Mouse (Mus musculus): ENCODE results near the gene She. TPM values are rescaled to one million over a fixed set of nuclear protein-coding genes. Genes with fewer than 3 reads are reported as not detected.
"Not testable (repeated sequence)": the region's sequence is repeated elsewhere in the genome, so short reads cannot be mapped to it uniquely, and the experiment has no call there.

The She gene
- total RNA-seq, 2 experiments from 2014 or later, result not detected

- peak; percentile 84 for ATAC-seq (ENCODE audit: poor library complexity, severe bottlenecking)
Measured at GRCm38 (mm10) chr3:89861070-89861469, 29.9 kb downstream of the She start.

- ATAC-seq (ENCODE audit: poor library complexity, severe bottlenecking), result no peak
Measured at GRCm38 (mm10) chr3:89862182-89862761, 31.1 kb downstream of the She start.

GRCm38 (mm10) chr3:89863276-89863675 is 32.1 kb downstream of the She start:
- ATAC-seq (ENCODE audit: poor library complexity, severe bottlenecking), result not testable (repeated sequence)

- peak; percentile 54 for ATAC-seq (ENCODE audit: poor library complexity, severe bottlenecking)
Measured at GRCm38 (mm10) chr3:89863716-89864509, 32.7 kb downstream of the She start.

GRCm38 (mm10) chr3:89865020-89865419 is 33.9 kb downstream of the She start:
- no peak for ATAC-seq (ENCODE audit: poor library complexity, severe bottlenecking)

- no peak for ATAC-seq (ENCODE audit: poor library complexity, severe bottlenecking)
Measured at GRCm38 (mm10) chr3:89865764-89866163, 34.6 kb downstream of the She start.

GRCm38 (mm10) chr3:89867651-89868050 is 36.5 kb downstream of the She start:
- no peak for ATAC-seq (ENCODE audit: poor library complexity, severe bottlenecking)

- ATAC-seq (ENCODE audit: poor library complexity, severe bottlenecking), result no peak
Measured at GRCm38 (mm10) chr3:89868357-89868756, 37.2 kb downstream of the She start.

- no peak for ATAC-seq (ENCODE audit: poor library complexity, severe bottlenecking)
Measured at GRCm38 (mm10) chr3:89868956-89869355, 37.8 kb downstream of the She start.

GRCm38 (mm10) chr3:89869556-89869955 is 38.4 kb downstream of the She start:
- ATAC-seq (ENCODE audit: poor library complexity, severe bottlenecking), result no peak

GRCm38 (mm10) chr3:89870472-89871271 is 39.5 kb downstream of the She start:
- ATAC-seq (ENCODE audit: poor library complexity, severe bottlenecking), result no peak

GRCm38 (mm10) chr3:89871339-89871914 is 40.3 kb downstream of the She start:
- no peak for ATAC-seq (ENCODE audit: poor library complexity, severe bottlenecking)

- ATAC-seq (ENCODE audit: poor library complexity, severe bottlenecking), result peak; percentile 60
Measured at GRCm38 (mm10) chr3:89872209-89872608, 41.0 kb downstream of the She start.

- no peak for ATAC-seq (ENCODE audit: poor library complexity, severe bottlenecking)
Measured at GRCm38 (mm10) chr3:89872684-89873083, 41.5 kb downstream of the She start.

- no peak for ATAC-seq (ENCODE audit: poor library complexity, severe bottlenecking)
Measured at GRCm38 (mm10) chr3:89874076-89874475, 42.9 kb downstream of the She start.

- ATAC-seq (ENCODE audit: poor library complexity, severe bottlenecking), result no peak
Measured at GRCm38 (mm10) chr3:89875021-89875420, 43.9 kb downstream of the She start.

GRCm38 (mm10) chr3:89875781-89876180 is 44.6 kb downstream of the She start:
- no peak for ATAC-seq (ENCODE audit: poor library complexity, severe bottlenecking)

GRCm38 (mm10) chr3:89876469-89876868 is 45.3 kb downstream of the She start:
- ATAC-seq (ENCODE audit: poor library complexity, severe bottlenecking), result peak; percentile 60

- no peak for ATAC-seq (ENCODE audit: poor library complexity, severe bottlenecking)
Measured at GRCm38 (mm10) chr3:89877129-89877528, 46.0 kb downstream of the She start.

GRCm38 (mm10) chr3:89878456-89878855 is 47.3 kb downstream of the She start:
- ATAC-seq (ENCODE audit: poor library complexity, severe bottlenecking), result no peak

- no peak for ATAC-seq (ENCODE audit: poor library complexity, severe bottlenecking)
Measured at GRCm38 (mm10) chr3:89879326-89879725, 48.2 kb downstream of the She start.

Data from megakaryocyte, adult 5-6 weeks (primary cell).